Mouse (Mus musculus) CH12.LX (cell line): ENCODE results near the gene Ccdc188.

Source experiments
- CTCF ChIP-seq, 2 experiments: IDR thresholded peaks in 1 of 2; conservative IDR thresholded peaks in 1 of 2; 2 replicates each; pipeline ENCODE4 v1.5.1; 2011 to 2012; ENCODE audit warnings: low read depth in 2 of 2, low read length in 2 of 2, improper control_type of control experiment in 1 of 2, inconsistent platforms in 1 of 2, mild to moderate bottlenecking in 1 of 2, moderate library complexity in 1 of 2
- HCFC1 ChIP-seq: IDR thresholded peaks from 2 replicates; pipeline ENCODE4 v1.6.1; 2012; ENCODE audit warnings: low read depth, mild to moderate bottlenecking, inconsistent platforms, low read length, improper control_type of control experiment
- MAX ChIP-seq: IDR thresholded peaks from 2 replicates; pipeline ENCODE4 v1.6.1; 2011; ENCODE audit warnings: low read length, improper control_type of control experiment
- MEF2A ChIP-seq: IDR thresholded peaks from 2 replicates; pipeline ENCODE4 v1.6.1; 2014; ENCODE audit warnings: low read depth, mild to moderate bottlenecking, inconsistent platforms, low read length, improper control_type of control experiment, borderline replicate concordance
- POLR2A ChIP-seq: IDR thresholded peaks from 2 replicates; pipeline ENCODE4 v1.6.1; 2011; ENCODE audit warnings: low read depth, mild to moderate bottlenecking, improper control_type of control experiment, low read length
- ZMIZ1 ChIP-seq: IDR thresholded peaks from 2 replicates; pipeline ENCODE4 v1.6.1; 2012; ENCODE audit warnings: low read depth, mild to moderate bottlenecking, inconsistent platforms, low read length, improper control_type of control experiment

- no peak for TF ChIP-seq ZMIZ1
- TF ChIP-seq CTCF (conservative IDR thresholded peaks at IDR 0.05 in 1 of 2, IDR thresholded peaks at IDR 0.05 in 1 of 2; ENCODE audit: low read depth in 2 of 2, low read length in 2 of 2): peak; percentile 60 to 76
- no peak for TF ChIP-seq MEF2A
- TF ChIP-seq POLR2A: no peak
- no peak for TF ChIP-seq MAX
- no peak for TF ChIP-seq HCFC1
Measured at GRCm38 (mm10) chr16:18221543-18221898, 3.8 kb downstream of the Ccdc188 start.
